Mouse (Mus musculus) olfactory bulb, adult 2 months (tissue): ENCODE results near the gene Rasl11b. TPM values are rescaled to one million over a fixed set of nuclear protein-coding genes. Genes with fewer than 3 reads are reported as not detected.

Source experiments
- H3K27ac ChIP-seq: fragments of 200-500 bp; 2 replicates; pipeline ENCODE4 v1.5.1; 2012; ENCODE audit warnings: low read depth, low read length; ENCODE audit not compliant: insufficient read depth
- H3K4me1 ChIP-seq: fragments of 200-500 bp; 2 replicates; pipeline ENCODE4 v1.6.1; 2012; ENCODE audit warnings: low read length; ENCODE audit not compliant: control insufficient read depth, insufficient read depth
- H3K4me3 ChIP-seq: fragments of 200-500 bp; 2 replicates; pipeline ENCODE4 v1.5.1; 2012; ENCODE audit warnings: mild to moderate bottlenecking, low read depth, low read length, moderate library complexity; ENCODE audit not compliant: insufficient read depth
- CTCF ChIP-seq: fragments of 200-500 bp; IDR thresholded peaks from 2 replicates; pipeline ENCODE4 v1.5.1; 2012; ENCODE audit warnings: low read depth, mild to moderate bottlenecking, low read length, moderate library complexity; ENCODE audit not compliant: insufficient read depth
- POLR2A ChIP-seq: fragments of 200-500 bp; IDR thresholded peaks from 2 replicates; pipeline ENCODE4 v1.6.1; 2012; ENCODE audit warnings: mild to moderate bottlenecking, low read depth, low read length, moderate library complexity; ENCODE audit not compliant: insufficient read depth
- WGBS: fragments of 180-500 bp; shearing (Covaris S2); methylation state at CpG from one replicate; pipeline ENCODE4 v1.1.7; 2018; 5-methylcytosine and 5-hydroxymethylcytosine counted together
- polyA plus RNA-seq: library from polyadenylated mRNA; stranded (reverse); fragments of >200 nt; gene quantifications from 2 replicates; pipeline ENCODE4 v1.2.4, GENCODE M21; 2012; ENCODE audit warnings: low replicate concordance; ENCODE audit not compliant: missing spikeins, insufficient read depth, insufficient read length

Rasl11b gene
- polyA plus RNA-seq, 1 experiment, result not detected

DNA sequence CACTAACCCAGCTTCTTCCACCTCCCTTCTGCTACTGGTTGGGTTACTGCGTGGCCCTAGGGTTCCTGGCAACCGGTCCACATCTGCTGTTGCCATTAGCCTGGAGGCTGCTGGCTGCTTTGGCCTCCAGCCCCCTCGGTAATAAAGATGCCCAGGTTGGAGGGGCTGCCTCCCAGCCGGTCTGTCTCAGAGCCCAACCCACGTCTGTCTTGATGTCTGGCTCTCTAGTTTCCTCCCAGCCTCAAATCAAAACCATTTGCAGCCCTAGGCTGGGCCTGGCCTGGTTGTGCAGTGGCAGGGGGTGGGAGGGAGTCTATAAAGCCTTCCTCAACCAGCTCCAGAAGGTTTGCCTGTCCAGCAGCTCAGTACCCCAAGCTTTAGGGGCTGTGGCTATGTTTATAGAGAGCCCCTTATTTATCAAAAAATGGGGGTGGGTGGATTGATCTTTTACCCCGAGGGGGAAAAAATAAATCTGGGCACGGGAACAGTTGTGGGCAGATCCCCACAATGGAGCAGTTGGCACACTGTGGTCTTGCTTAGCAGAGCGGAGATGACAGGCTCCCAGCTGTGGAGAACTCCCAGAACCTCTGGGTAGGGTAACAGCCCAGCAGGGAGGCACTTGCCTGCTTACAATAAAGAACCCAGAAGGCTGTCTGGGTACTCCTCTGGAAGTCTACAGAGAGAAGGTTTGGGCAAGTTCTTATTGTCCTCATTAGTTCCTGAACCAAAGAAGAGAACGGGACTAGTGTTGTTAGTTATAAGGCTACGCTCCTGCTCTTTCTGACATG lies 6.7 kb downstream of the Rasl11b start:
- peak overlapping the region; percentile 82 for H3K27ac ChIP-seq
- H3K4me3 ChIP-seq, result no peak overlapping the region
- TF ChIP-seq POLR2A (no peak), CTCF (no peak)
- peaks cover 38% of the 10 kb centered on the region for H3K4me1 ChIP-seq
- WGBS, result 33% methylated on average over 10 of the region's 10 CpGs

GRCm38 (mm10) chr5:74202515-74202914 lies 7.4 kb downstream of the Rasl11b start:
- TF ChIP-seq POLR2A (no peak), CTCF (no peak)

GRCm38 (mm10) chr5:74204465-74204864 lies 9.4 kb downstream of the Rasl11b start:
- TF ChIP-seq POLR2A (no peak), CTCF (no peak)
- WGBS, result 75% methylated on average over 5 of the region's 5 CpGs
- H3K4me3 ChIP-seq, result no peak overlapping the region
- H3K27ac ChIP-seq, result no peak overlapping the region
- H3K4me1 ChIP-seq, result peaks cover 33% of the 10 kb centered on the region

More at GRCm38 (mm10) chr5:74202515-74202914, 7.4 kb downstream of the Rasl11b start:
- H3K27ac ChIP-seq, result peak overlapping the region; percentile 82
- H3K4me3 ChIP-seq, result no peak overlapping the region
- peaks cover 38% of the 10 kb centered on the region for H3K4me1 ChIP-seq
- 68% methylated on average over 4 of the region's 4 CpGs for WGBS

DNA sequence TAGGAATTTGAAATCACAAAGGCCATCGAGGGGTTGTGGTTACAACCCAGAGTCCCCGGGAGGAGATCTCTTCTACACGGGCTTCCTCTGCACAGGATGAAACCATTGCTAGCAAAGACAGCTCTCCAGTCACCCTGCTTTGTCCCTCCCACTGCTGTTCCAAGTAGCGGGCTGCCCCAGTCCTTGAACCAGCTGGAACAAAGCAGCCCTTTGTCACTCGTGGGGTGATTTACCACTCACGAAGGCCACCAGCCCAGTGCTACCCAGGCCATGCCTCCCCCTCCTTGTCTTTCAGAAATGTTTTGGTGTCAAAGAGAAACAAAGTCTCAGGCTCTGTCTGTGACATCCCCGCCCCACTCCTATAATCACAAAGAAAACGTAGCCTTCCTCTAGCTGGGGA lies 10.4 kb downstream of the Rasl11b start:
- no peak for TF ChIP-seq CTCF
- TF ChIP-seq POLR2A, result no peak
- H3K27ac ChIP-seq, result no peak overlapping the region
- 49% methylated on average over 8 of the region's 8 CpGs for WGBS
- H3K4me3 ChIP-seq, result no peak overlapping the region
- H3K4me1 ChIP-seq, result peaks cover 24% of the 10 kb centered on the region

DNA sequence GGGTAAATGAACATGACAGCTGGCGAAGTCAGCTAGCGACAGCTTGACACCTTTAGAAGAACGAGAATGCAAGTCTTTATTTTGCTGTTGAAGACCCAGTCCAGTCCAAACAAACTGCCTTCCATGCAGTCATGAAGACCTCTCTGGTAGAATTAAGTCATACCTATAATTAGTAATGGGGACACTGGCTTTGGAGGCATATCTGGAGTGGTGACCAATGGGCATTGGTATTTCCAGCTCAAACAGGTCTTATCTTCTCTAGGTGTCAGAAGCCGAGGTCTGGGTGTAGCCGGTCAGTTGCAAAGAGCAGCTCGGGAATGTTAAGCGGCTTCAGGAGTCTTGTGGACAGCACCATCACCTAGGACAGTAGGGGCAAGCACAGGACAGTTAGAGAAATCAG lies 11.0 kb downstream of the Rasl11b start:
- WGBS, result 92% methylated on average over 7 of the region's 7 CpGs
- Histone ChIP-seq H3K4me3 (no peak overlapping the region), H3K27ac (no peak overlapping the region), H3K4me1 (peaks cover 22% of the 10 kb centered on the region)
- TF ChIP-seq CTCF (no peak), POLR2A (no peak)

- no peak for TF ChIP-seq POLR2A
- TF ChIP-seq CTCF, result no peak
- WGBS, result 91% methylated on average over 7 of the region's 7 CpGs
- Histone ChIP-seq H3K4me3 (no peak overlapping the region), H3K27ac (no peak overlapping the region), H3K4me1 (peaks cover 20% of the 10 kb centered on the region)
These were observed 11.6 kb downstream of the Rasl11b start for GRCm38 (mm10) chr5:74206649-74207048.

DNA sequence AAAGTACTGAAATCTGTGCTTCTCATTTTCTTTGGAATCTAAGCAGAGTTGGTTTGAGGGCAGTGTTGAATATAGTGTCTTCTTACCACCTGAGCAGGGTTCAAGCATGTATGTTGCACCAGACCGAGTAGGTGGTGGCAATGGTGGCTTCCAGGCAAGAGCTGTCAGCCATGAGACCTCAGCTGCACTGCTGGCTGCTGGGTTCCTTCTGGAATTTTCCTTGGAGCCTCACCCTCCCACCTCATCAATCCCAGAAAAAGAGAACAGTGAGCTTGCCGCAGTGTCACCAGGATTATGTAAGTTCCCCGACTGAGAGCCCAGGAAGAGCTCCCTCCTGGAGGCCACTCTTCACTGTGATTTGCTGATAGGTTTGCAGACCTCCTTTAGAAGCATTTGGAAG lies 12.1 kb downstream of the Rasl11b start:
- TF ChIP-seq CTCF (no peak), POLR2A (no peak)
- Histone ChIP-seq H3K27ac (no peak overlapping the region; the same call in 1 of the 2 replicates), H3K4me3 (no peak overlapping the region), H3K4me1 (peaks cover 15% of the 10 kb centered on the region)
- 54% methylated on average over 3 of the region's 3 CpGs for WGBS

GRCm38 (mm10) chr5:74208438-74208837 lies 13.4 kb downstream of the Rasl11b start:
- TF ChIP-seq CTCF (no peak), POLR2A (no peak)
- no peak overlapping the region for H3K27ac ChIP-seq
- H3K4me1 ChIP-seq, result peaks cover 13% of the 10 kb centered on the region
- no peak overlapping the region for H3K4me3 ChIP-seq
- WGBS, result 84% methylated on average over 7 of the region's 7 CpGs

GRCm38 (mm10) chr5:74209640-74210039 lies 14.6 kb downstream of the Rasl11b start:
- no peak overlapping the region for H3K27ac ChIP-seq
- 91% methylated on average over 4 of the region's 4 CpGs for WGBS
- H3K4me3 ChIP-seq, result no peak overlapping the region
- no peak for TF ChIP-seq CTCF
- TF ChIP-seq POLR2A, result no peak
- peaks cover 13% of the 10 kb centered on the region for H3K4me1 ChIP-seq

DNA sequence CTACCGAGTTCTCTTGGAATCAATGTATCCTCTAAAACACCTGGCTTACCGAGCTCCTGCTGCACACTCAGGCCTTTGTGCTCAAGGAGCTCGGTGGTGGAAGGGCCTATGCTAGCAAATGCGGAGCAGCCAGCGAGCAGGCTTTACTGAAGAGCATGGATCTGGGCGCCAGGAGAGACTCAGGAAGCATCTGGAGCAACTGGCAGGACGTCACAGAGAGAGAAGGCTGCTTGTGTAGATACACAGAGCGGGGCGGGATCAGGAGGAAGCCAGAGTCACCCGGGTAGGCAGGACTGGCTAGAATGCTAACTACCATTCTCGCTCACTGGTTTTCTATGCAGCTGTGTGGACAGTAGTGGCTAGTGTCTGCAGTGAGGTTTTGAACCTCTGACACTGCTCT lies 16.3 kb downstream of the Rasl11b start:
- peaks cover 12% of the 10 kb centered on the region for H3K4me1 ChIP-seq
- H3K27ac ChIP-seq, result no peak overlapping the region
- WGBS, result 81% methylated on average over 11 of the region's 11 CpGs
- TF ChIP-seq POLR2A (no peak), CTCF (no peak)
- no peak overlapping the region for H3K4me3 ChIP-seq
